Mouse (Mus musculus) heart, adult 2 months (tissue): ENCODE results near the gene Rpl31.

ENCODE experiments used
- CTCF ChIP-seq: fragments of 200-600 bp; IDR thresholded peaks from 2 replicates; pipeline ENCODE4 v1.8.1; 2022; ENCODE audit warnings: antibody characterized with exemption, mild to moderate bottlenecking, moderate library complexity
- POLR2A ChIP-seq: fragments of 200-500 bp; IDR thresholded peaks from 2 replicates; pipeline ENCODE4 v1.6.1; 2011; ENCODE audit warnings: mild to moderate bottlenecking, low read depth, low read length, control low read depth; ENCODE audit not compliant: insufficient read depth

DNA sequence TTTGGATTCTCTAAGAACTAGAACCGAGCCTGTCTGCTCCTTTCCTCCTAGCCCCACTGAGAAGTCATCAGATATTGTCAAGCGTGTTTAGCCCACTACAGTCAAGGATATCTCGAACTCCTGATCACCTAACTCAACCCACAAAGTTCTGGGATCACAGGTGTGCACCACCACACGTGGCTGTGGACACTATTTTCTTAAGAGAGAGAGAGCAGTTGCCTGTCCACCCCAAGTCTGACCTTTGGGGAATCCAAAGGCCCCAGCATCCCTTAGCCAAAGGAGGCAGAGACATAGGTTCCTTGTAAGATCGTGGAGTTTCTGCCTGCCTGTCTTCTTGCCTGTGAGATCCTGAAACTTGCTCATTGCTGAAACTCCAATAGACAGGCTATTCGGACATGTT, 597 bp upstream of the Rpl31 start:
- TF ChIP-seq CTCF = no peak
- TF ChIP-seq POLR2A = no peak
